Mouse (Mus musculus) C2C12 (cell line): ENCODE measurements around the gene Uvssa.

Experiments used
- CEBPB ChIP-seq: IDR thresholded peaks from one replicate; pipeline ENCODE4 v1.6.1; 2011; ENCODE audit warnings: low read depth, mild to moderate bottlenecking, control low read depth, moderate library complexity
- CTCF ChIP-seq: IDR thresholded peaks from one replicate; pipeline ENCODE4 v1.5.1; 2011; ENCODE audit not compliant: control insufficient read depth, insufficient read depth, insufficient read length
- MAX ChIP-seq: IDR thresholded peaks from one replicate; pipeline ENCODE4 v1.6.1; 2011; ENCODE audit warnings: mild to moderate bottlenecking, control low read depth
- MYOG ChIP-seq: IDR thresholded peaks from one replicate; pipeline ENCODE4 v1.6.1; 2011; ENCODE audit not compliant: control insufficient read depth, insufficient read length; ENCODE audit errors: extremely low read depth
- USF1 ChIP-seq: IDR thresholded peaks from one replicate; pipeline ENCODE4 v1.6.1; 2011; ENCODE audit warnings: low read depth, mild to moderate bottlenecking, control low read depth, moderate library complexity

DNA sequence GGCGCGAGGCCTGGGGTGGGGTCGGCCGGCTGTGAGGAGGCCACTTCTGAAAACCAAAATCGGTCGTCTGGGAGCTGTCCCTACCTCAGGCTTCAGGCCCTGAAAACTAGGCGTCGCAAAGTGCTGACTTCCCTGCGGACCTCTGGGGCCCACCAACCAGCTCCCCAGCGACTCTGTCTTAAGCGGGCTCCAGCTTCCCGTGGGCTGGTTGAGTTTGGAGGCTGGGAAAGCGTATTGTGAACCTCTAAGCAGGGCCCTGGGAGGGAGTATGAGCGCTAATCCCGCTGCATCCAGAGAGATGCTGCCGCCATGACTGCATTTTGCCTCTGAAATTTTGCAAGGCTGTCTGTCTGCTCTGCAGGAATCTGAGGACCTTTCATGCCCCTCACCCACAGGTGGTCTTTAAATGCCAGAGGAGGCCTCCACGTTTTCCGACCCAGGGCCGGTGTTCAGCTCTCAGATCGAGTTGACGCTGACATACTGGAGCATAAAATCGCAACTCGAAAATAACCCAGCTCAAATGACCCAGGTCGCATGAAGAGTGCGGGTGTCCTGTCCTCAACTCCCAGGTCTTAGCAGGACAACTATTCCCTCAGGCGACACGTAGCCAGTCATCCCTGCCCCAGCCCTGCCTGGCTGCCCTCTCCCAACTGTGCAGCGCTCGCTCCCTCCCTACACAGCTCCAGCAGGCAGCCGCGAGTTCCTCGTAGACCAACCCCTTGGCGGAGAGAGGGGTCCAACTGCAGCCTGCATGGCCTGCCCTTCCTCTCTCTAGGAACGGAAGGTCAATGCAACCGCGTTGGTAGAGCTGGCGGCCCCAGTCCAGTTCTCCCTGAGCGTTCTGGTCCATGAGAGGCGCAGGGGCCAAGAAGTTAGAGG is 53.9 kb downstream of the Uvssa start:
- TF ChIP-seq CTCF (no peak), MAX (no peak), MYOG (no peak), USF1 (no peak), CEBPB (no peak)
